Mouse (Mus musculus): ENCODE measurements at regions not wholly inside any gene's neighbourhood (a gene's known extent, or its start where the extent isn't known, plus 50 kb on each side); places are given as distances from the start of the nearest gene placed in this dataset.

- TF ChIP-seq CTCF (IDR thresholded peaks at IDR 0.05; ENCODE audit: extremely low read depth, insufficient read depth, low read length) (no peak), POLR2A (IDR thresholded peaks at IDR 0.05; ENCODE audit: extremely low read depth, insufficient read depth, low read length) (no peak)
Observed at GRCm38 (mm10) chr4:94149056-94149455, 407.3 kb upstream of the Gm10306 start.

All from cortical plate, adult 2 months (tissue).